Mouse (Mus musculus): Measurements from ENCODE around the gene Gpr153. TPM values are rescaled to one million over a fixed set of nuclear protein-coding genes. Genes with fewer than 3 reads are reported as not detected.

The Gpr153 gene
- polyA plus RNA-seq, 1 experiment = 7.9 TPM

- Histone ChIP-seq H3K27ac (ENCODE audit: insufficient read depth, low read length) (no peak overlapping the region), H3K9ac (ENCODE audit: low read depth, poor library complexity, severe bottlenecking) (no peak overlapping the region), H3K27me3 (ENCODE audit: control insufficient read depth, insufficient read depth, low read length, poor library complexity, severe bottlenecking) (no peaks in the 10 kb centered on the region), H3K4me3 (ENCODE audit: low read depth, low read length) (no peak overlapping the region), H3K36me3 (ENCODE audit: control insufficient read depth, insufficient read depth, low read length, poor library complexity, severe bottlenecking) (no peaks in the 10 kb centered on the region; the same call in 1 of the 2 replicates), H3K4me1 (ENCODE audit: control insufficient read depth, insufficient read depth, low read length) (no peaks in the 10 kb centered on the region), H3K9me3 (replicated peaks; ENCODE audit: control insufficient read depth, insufficient read depth, low read length, poor library complexity, severe bottlenecking) (no peaks in the 10 kb centered on the region)
- no peak for TF ChIP-seq CTCF (IDR thresholded peaks at IDR 0.05; ENCODE audit: low read depth, low read length)
- no peak for TF ChIP-seq POLR2A (IDR thresholded peaks at IDR 0.05; ENCODE audit: insufficient read depth, low read length)
- TF ChIP-seq EP300 (IDR thresholded peaks at IDR 0.05; ENCODE audit: insufficient read depth, low read depth, low read length) = no peak
Measured at GRCm38 (mm10) chr4:152239974-152240373, 34.1 kb upstream of the Gpr153 start.

- Histone ChIP-seq H3K27me3 (ENCODE audit: control insufficient read depth, insufficient read depth, low read length, poor library complexity, severe bottlenecking) (no peaks in the 10 kb centered on the region), H3K27ac (ENCODE audit: insufficient read depth, low read length) (no peak overlapping the region), H3K4me1 (ENCODE audit: control insufficient read depth, insufficient read depth, low read length) (no peaks in the 10 kb centered on the region), H3K36me3 (ENCODE audit: control insufficient read depth, insufficient read depth, low read length, poor library complexity, severe bottlenecking) (no peaks in the 10 kb centered on the region), H3K4me3 (ENCODE audit: low read depth, low read length) (no peak overlapping the region), H3K9ac (ENCODE audit: low read depth, poor library complexity, severe bottlenecking) (no peak overlapping the region), H3K9me3 (replicated peaks; ENCODE audit: control insufficient read depth, insufficient read depth, low read length, poor library complexity, severe bottlenecking) (no peaks in the 10 kb centered on the region)
- no peak for TF ChIP-seq EP300 (IDR thresholded peaks at IDR 0.05; ENCODE audit: insufficient read depth, low read depth, low read length)
- no peak for TF ChIP-seq POLR2A (IDR thresholded peaks at IDR 0.05; ENCODE audit: insufficient read depth, low read length)
- no peak for TF ChIP-seq CTCF (IDR thresholded peaks at IDR 0.05; ENCODE audit: low read depth, low read length)
Measured at GRCm38 (mm10) chr4:152243241-152243891, 30.7 kb upstream of the Gpr153 start.

GRCm38 (mm10) chr4:152243969-152244368 lies 30.1 kb upstream of the Gpr153 start:
- Histone ChIP-seq H3K27ac (ENCODE audit: insufficient read depth, low read length) (no peak overlapping the region), H3K9me3 (replicated peaks; ENCODE audit: control insufficient read depth, insufficient read depth, low read length, poor library complexity, severe bottlenecking) (no peaks in the 10 kb centered on the region)
- no peak for TF ChIP-seq CTCF (IDR thresholded peaks at IDR 0.05; ENCODE audit: low read depth, low read length)
- no peak for TF ChIP-seq POLR2A (IDR thresholded peaks at IDR 0.05; ENCODE audit: insufficient read depth, low read length)
- no peak for TF ChIP-seq EP300 (IDR thresholded peaks at IDR 0.05; ENCODE audit: insufficient read depth, low read depth, low read length)

GRCm38 (mm10) chr4:152244545-152245522 lies 29.2 kb upstream of the Gpr153 start:
- H3K4me1 ChIP-seq (ENCODE audit: control insufficient read depth, insufficient read depth, low read length) = no peaks in the 10 kb centered on the region
- no peak overlapping the region for H3K4me3 ChIP-seq (ENCODE audit: low read depth, low read length)
- TF ChIP-seq POLR2A (IDR thresholded peaks at IDR 0.05; ENCODE audit: insufficient read depth, low read length) = no peak
- no peak for TF ChIP-seq CTCF (IDR thresholded peaks at IDR 0.05; ENCODE audit: low read depth, low read length)
- no peak for TF ChIP-seq EP300 (IDR thresholded peaks at IDR 0.05; ENCODE audit: insufficient read depth, low read depth, low read length)
- no peaks in the 10 kb centered on the region for H3K9me3 ChIP-seq (replicated peaks; ENCODE audit: control insufficient read depth, insufficient read depth, low read length, poor library complexity, severe bottlenecking)
- H3K36me3 ChIP-seq (ENCODE audit: control insufficient read depth, insufficient read depth, low read length, poor library complexity, severe bottlenecking) = no peaks in the 10 kb centered on the region
- H3K9ac ChIP-seq (ENCODE audit: low read depth, poor library complexity, severe bottlenecking) = no peak overlapping the region
- H3K27me3 ChIP-seq (ENCODE audit: control insufficient read depth, insufficient read depth, low read length, poor library complexity, severe bottlenecking) = no peaks in the 10 kb centered on the region
- no peak overlapping the region for H3K27ac ChIP-seq (ENCODE audit: insufficient read depth, low read length)

More at GRCm38 (mm10) chr4:152243969-152244368, 30.1 kb upstream of the Gpr153 start:
- Histone ChIP-seq H3K9ac (ENCODE audit: low read depth, poor library complexity, severe bottlenecking) (no peak overlapping the region), H3K4me1 (ENCODE audit: control insufficient read depth, insufficient read depth, low read length) (no peaks in the 10 kb centered on the region), H3K4me3 (ENCODE audit: low read depth, low read length) (no peak overlapping the region), H3K36me3 (ENCODE audit: control insufficient read depth, insufficient read depth, low read length, poor library complexity, severe bottlenecking) (no peaks in the 10 kb centered on the region), H3K27me3 (ENCODE audit: control insufficient read depth, insufficient read depth, low read length, poor library complexity, severe bottlenecking) (no peaks in the 10 kb centered on the region)

- TF ChIP-seq CTCF (IDR thresholded peaks at IDR 0.05; ENCODE audit: low read depth, low read length) (no peak), POLR2A (IDR thresholded peaks at IDR 0.05; ENCODE audit: insufficient read depth, low read length) (no peak), EP300 (IDR thresholded peaks at IDR 0.05; ENCODE audit: insufficient read depth, low read depth, low read length) (no peak)
Measured at GRCm38 (mm10) chr4:152246011-152246410, 28.0 kb upstream of the Gpr153 start.

More at GRCm38 (mm10) chr4:152246011-152246410, 28.0 kb upstream of the Gpr153 start:
- no peaks in the 10 kb centered on the region for H3K36me3 ChIP-seq (ENCODE audit: control insufficient read depth, insufficient read depth, low read length, poor library complexity, severe bottlenecking)
- no peaks in the 10 kb centered on the region for H3K27me3 ChIP-seq (ENCODE audit: control insufficient read depth, insufficient read depth, low read length, poor library complexity, severe bottlenecking)
- no peak overlapping the region for H3K27ac ChIP-seq (ENCODE audit: insufficient read depth, low read length)
- no peak overlapping the region for H3K4me3 ChIP-seq (ENCODE audit: low read depth, low read length)
- H3K4me1 ChIP-seq (ENCODE audit: control insufficient read depth, insufficient read depth, low read length) = no peaks in the 10 kb centered on the region
- H3K9me3 ChIP-seq (replicated peaks; ENCODE audit: control insufficient read depth, insufficient read depth, low read length, poor library complexity, severe bottlenecking) = no peaks in the 10 kb centered on the region
- H3K9ac ChIP-seq (ENCODE audit: low read depth, poor library complexity, severe bottlenecking) = no peak overlapping the region

Data from ES-Bruce4 (cell line).